ENCODE assay signal across 21 mouse cellular contexts in genomic region chr17:7538402-7539087, GRCm38 (mm10).
DNase-seq lines count a peak whose midpoint lies in the region; ATAC-seq lines count a peak whose summit lies in the region.
"Had no signal": no experiment of that assay in that cellular context is flagged by ENCODE, and none has a peak within 500 bp of the region (broad histone marks: within the 10 kb centered on the region; RNA-seq: fewer than 3 reads in every experiment).

No protein-coding gene starts in this region.

- H3K4me3 ChIP-seq in heart, embryonic 14.5 days (ENCODE audit: control insufficient read depth in 1 of 2, insufficient read depth in 1 of 2, low read depth in 1 of 2, low read length in 2 of 2) = no peak overlapping the region
- H3K4me3 ChIP-seq in kidney, embryonic 16.5 days (ENCODE audit: low read length) = no peak overlapping the region
- H3K4me3 ChIP-seq in lung, embryonic 16.5 days (ENCODE audit: low read length) = no peak overlapping the region
- H3K4me3 ChIP-seq: forebrain, embryonic 13.5 days; hindbrain, embryonic 12.5 days; limb, embryonic 13.5 days; liver, embryonic 15.5 days; myocyte; neural tube, embryonic 15.5 days had no signal

- H3K27me3 ChIP-seq in heart, embryonic 14.5 days (ENCODE audit: control insufficient read depth, insufficient read depth, low read length) = no peaks in the 10 kb centered on the region
- H3K27me3 ChIP-seq in kidney, embryonic 16.5 days (ENCODE audit: insufficient read depth, low read length) = no peaks in the 10 kb centered on the region
- H3K27me3 ChIP-seq in lung, embryonic 16.5 days (ENCODE audit: control insufficient read depth, insufficient read depth, low read depth, low read length) = no peaks in the 10 kb centered on the region
- H3K27me3 ChIP-seq: forebrain, embryonic 13.5 days; hindbrain, embryonic 12.5 days; limb, embryonic 13.5 days; liver, embryonic 15.5 days; neural tube, embryonic 15.5 days had no signal

- H3K27ac ChIP-seq in heart, embryonic 14.5 days (replicated peaks in 1 of 2; ENCODE audit: control insufficient read depth in 1 of 2, insufficient read depth in 1 of 2, low read depth in 2 of 2, low read length in 2 of 2) = peak overlapping the region; percentile 61 to 65
- H3K27ac ChIP-seq in kidney, embryonic 16.5 days (ENCODE audit: low read length) = peak overlapping the region; percentile 50; the same call in 1 of the 2 replicates
- peak overlapping the region; percentile 41; the same call in 1 of the 2 replicates for H3K27ac ChIP-seq in lung, embryonic 16.5 days (ENCODE audit: low read length)
- H3K27ac ChIP-seq: forebrain, embryonic 13.5 days; hindbrain, embryonic 12.5 days; limb, embryonic 13.5 days; liver, embryonic 15.5 days; neural tube, embryonic 15.5 days had no signal

- H3K4me2 ChIP-seq in heart, embryonic 14.5 days (ENCODE audit: low read length) = no peak overlapping the region
- H3K4me2 ChIP-seq in kidney, embryonic 16.5 days (replicated peaks; ENCODE audit: low read depth, low read length) = no peak overlapping the region
- H3K4me2 ChIP-seq in lung, embryonic 16.5 days (ENCODE audit: low read depth, low read length) = no peak overlapping the region
- H3K4me2 ChIP-seq: forebrain, embryonic 13.5 days; hindbrain, embryonic 12.5 days; limb, embryonic 13.5 days; liver, embryonic 15.5 days; neural tube, embryonic 15.5 days had no signal

- no peak for DNase-seq in heart, adult 8-10 months (ENCODE audit: low spot score)
- DNase-seq in kidney, postnatal 36 days = no peak
- DNase-seq in lung, postnatal 14 days = no peak
- no peak for DNase-seq in layer of hippocampus, postnatal 25 days (ENCODE audit: extremely low spot score in 1 of 2, low spot score in 1 of 2)
- DNase-seq: adrenal gland, postnatal 10 days; B cell, adult 2 months; cerebellum, adult 11 months; cerebellum, postnatal 14 days; embryo, embryonic 11 days; kidney, adult 11 months; layer of hippocampus, adult 9-11 months; midbrain, embryonic 14.5 days had no signal

- WGBS in heart, embryonic 14.5 days = 34% methylated on average over 4 of the region's 4 CpGs
- WGBS in kidney, embryonic 16.5 days = 58% methylated on average over 4 of the region's 4 CpGs
- WGBS in lung, embryonic 16.5 days = 47% methylated on average over 4 of the region's 4 CpGs

- no peaks in the 10 kb centered on the region for H3K36me3 ChIP-seq in heart, embryonic 14.5 days (ENCODE audit: control insufficient read depth, insufficient read depth, low read length)
- H3K36me3 ChIP-seq in kidney, embryonic 16.5 days (ENCODE audit: insufficient read depth, low read length) = no peaks in the 10 kb centered on the region
- H3K36me3 ChIP-seq in lung, embryonic 16.5 days (ENCODE audit: control insufficient read depth, insufficient read depth, low read length) = no peaks in the 10 kb centered on the region
- H3K36me3 ChIP-seq: hindbrain, embryonic 12.5 days; limb, embryonic 13.5 days; liver, embryonic 15.5 days; neural tube, embryonic 15.5 days had no signal

- ATAC-seq in heart, embryonic 14.5 days (ENCODE audit: insufficient number of reproducible peaks, insufficient read depth, low FRiP score, low read depth) = no peak
- no peak for ATAC-seq in kidney, embryonic 16.5 days (ENCODE audit: low FRiP score, low TSS enrichment)
- peak; percentile 54 for ATAC-seq in lung, embryonic 16.5 days (ENCODE audit: low read depth)
- ATAC-seq: forebrain, embryonic 13.5 days had no signal

- peaks cover 7% of the 10 kb centered on the region; the same call in 1 of the 2 replicates for H3K9me3 ChIP-seq in heart, embryonic 14.5 days (ENCODE audit: control insufficient read depth, low read length)
- H3K9me3 ChIP-seq in kidney, embryonic 16.5 days (ENCODE audit: low read length) = peaks cover 4% of the 10 kb centered on the region; the same call in 1 of the 2 replicates
- H3K9me3 ChIP-seq in lung, embryonic 16.5 days (ENCODE audit: control insufficient read depth, low read length) = peaks cover 3% of the 10 kb centered on the region; the same call in 1 of the 2 replicates
- H3K9me3 ChIP-seq: forebrain, embryonic 13.5 days; hindbrain, embryonic 12.5 days; liver, embryonic 15.5 days; neural tube, embryonic 15.5 days had no signal

- H3K4me1 ChIP-seq in heart, embryonic 14.5 days (ENCODE audit: control insufficient read depth in 2 of 2, insufficient read depth in 2 of 2, low read length in 2 of 2) = peaks cover 0 to 6% of the 10 kb centered on the region in 2 experiments; a peak in 2 of 4 replicates
- H3K4me1 ChIP-seq in kidney, embryonic 16.5 days (ENCODE audit: insufficient read depth, low read length) = no peaks in the 10 kb centered on the region
- H3K4me1 ChIP-seq in lung, embryonic 16.5 days (replicated peaks; ENCODE audit: control insufficient read depth, insufficient read depth, low read length) = 0 out of 2 replicates have a peak, but pooled peaks cover 2% of the 10 kb centered on the region
- H3K4me1 ChIP-seq: forebrain, embryonic 13.5 days; hindbrain, embryonic 12.5 days; liver, embryonic 15.5 days; neural tube, embryonic 15.5 days had no signal

- H3K9ac ChIP-seq in heart, embryonic 14.5 days (ENCODE audit: low read length) = no peak overlapping the region
- no peak overlapping the region for H3K9ac ChIP-seq in kidney, embryonic 16.5 days (replicated peaks; ENCODE audit: low read length)
- H3K9ac ChIP-seq in lung, embryonic 16.5 days (ENCODE audit: low read length) = no peak overlapping the region
- H3K9ac ChIP-seq: forebrain, embryonic 13.5 days; hindbrain, embryonic 12.5 days; limb, embryonic 13.5 days; liver, embryonic 15.5 days; neural tube, embryonic 15.5 days had no signal
